Mouse (Mus musculus): ENCODE measurements around the gene Slc17a7. TPM values are rescaled to one million over a fixed set of nuclear protein-coding genes. Genes with fewer than 3 reads are reported as not detected.

Slc17a7 gene
- polyA plus RNA-seq, 1 experiment from 2014 or later, result 0.15 TPM

- Histone ChIP-seq H3K9me3 (no peaks in the 10 kb centered on the region), H3K4me2 (replicated peaks) (no peak overlapping the region), H3K27ac (no peak overlapping the region), H3K9ac (no peak overlapping the region), H3K36me3 (peaks cover 6% of the 10 kb centered on the region; the same call in 1 of the 2 replicates), H3K4me1 (replicated peaks) (peaks cover 7% of the 10 kb centered on the region), H3K27me3 (replicated peaks) (peaks cover 36% of the 10 kb centered on the region), H3K4me3 (replicated peaks) (no peak overlapping the region)
- WGBS, result 93% methylated on average over 3 of the region's 3 CpGs
- ATAC-seq, result no peak
Observed at GRCm38 (mm10) chr7:45160866-45161265, 2.9 kb upstream of the Slc17a7 start.

DNA sequence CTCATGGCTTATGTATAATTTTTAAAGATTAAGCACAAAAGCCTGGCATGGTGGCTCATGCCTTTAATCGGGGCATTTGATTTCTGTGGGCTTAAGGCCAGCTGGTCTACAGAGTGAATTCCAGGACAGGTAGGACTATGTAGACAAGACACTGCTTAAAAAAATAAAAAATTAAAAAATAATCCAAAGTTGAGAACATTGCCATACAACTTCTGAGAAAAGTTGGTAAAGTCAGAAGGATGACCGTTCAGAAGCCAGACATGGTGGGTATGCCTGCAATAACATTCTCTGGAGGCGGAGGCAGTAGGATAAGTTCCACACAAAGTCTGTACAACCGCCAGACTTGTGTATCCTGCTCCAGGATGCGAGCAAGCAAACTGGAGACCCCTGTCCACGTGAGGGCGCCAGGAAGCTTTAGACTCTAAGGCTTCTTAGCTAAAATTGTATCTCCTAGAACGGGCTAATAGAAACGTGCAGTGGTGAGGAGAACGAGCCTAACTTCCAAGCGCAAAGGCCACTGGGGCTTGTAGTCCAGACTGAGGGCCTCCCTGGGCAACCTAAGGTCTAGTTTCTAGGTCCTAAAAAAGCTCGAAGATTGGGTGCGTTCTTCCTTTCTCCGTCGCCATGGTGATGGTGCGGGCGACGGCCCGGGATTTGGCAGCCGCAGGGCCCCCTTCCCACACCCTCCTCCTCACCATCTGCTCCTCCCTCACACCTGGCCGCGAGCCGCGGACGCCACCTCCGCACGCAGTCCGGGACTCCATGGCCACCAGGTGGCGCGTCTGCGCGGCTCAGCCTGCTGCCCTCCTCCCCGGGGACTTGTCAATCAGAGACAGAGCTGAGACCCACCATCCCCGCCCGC is 1.9 kb upstream of the Slc17a7 start:
- Histone ChIP-seq H3K4me2 (replicated peaks) (peak overlapping the region; percentile 95), H3K4me3 (replicated peaks) (peak overlapping the region; percentile 46), H3K9me3 (no peaks in the 10 kb centered on the region), H3K9ac (no peak overlapping the region; the same call in 1 of the 2 replicates), H3K36me3 (peaks cover 6% of the 10 kb centered on the region; the same call in 1 of the 2 replicates), H3K27ac (no peak overlapping the region), H3K27me3 (replicated peaks) (peaks cover 44% of the 10 kb centered on the region), H3K4me1 (replicated peaks) (peaks cover 7% of the 10 kb centered on the region)
- peak; percentile 90 for ATAC-seq
- 4% methylated on average over 35 of the region's 35 CpGs for WGBS

- no peaks in the 10 kb centered on the region for H3K9me3 ChIP-seq
- peak overlapping the region; percentile 46 for H3K4me3 ChIP-seq (replicated peaks)
- ATAC-seq, result no peak; the same call in 1 of the 2 replicates
- peak overlapping the region; percentile 95 for H3K4me2 ChIP-seq (replicated peaks)
- H3K27me3 ChIP-seq (replicated peaks), result peaks cover 51% of the 10 kb centered on the region
- 26% methylated on average over 6 of the region's 6 CpGs for WGBS
- peaks cover 5% of the 10 kb centered on the region; the same call in 1 of the 2 replicates for H3K36me3 ChIP-seq
- H3K9ac ChIP-seq, result no peak overlapping the region; the same call in 1 of the 2 replicates
- H3K27ac ChIP-seq, result no peak overlapping the region
- H3K4me1 ChIP-seq (replicated peaks), result peaks cover 7% of the 10 kb centered on the region
Observed at GRCm38 (mm10) chr7:45162551-45162950, 1.2 kb upstream of the Slc17a7 start.

DNA sequence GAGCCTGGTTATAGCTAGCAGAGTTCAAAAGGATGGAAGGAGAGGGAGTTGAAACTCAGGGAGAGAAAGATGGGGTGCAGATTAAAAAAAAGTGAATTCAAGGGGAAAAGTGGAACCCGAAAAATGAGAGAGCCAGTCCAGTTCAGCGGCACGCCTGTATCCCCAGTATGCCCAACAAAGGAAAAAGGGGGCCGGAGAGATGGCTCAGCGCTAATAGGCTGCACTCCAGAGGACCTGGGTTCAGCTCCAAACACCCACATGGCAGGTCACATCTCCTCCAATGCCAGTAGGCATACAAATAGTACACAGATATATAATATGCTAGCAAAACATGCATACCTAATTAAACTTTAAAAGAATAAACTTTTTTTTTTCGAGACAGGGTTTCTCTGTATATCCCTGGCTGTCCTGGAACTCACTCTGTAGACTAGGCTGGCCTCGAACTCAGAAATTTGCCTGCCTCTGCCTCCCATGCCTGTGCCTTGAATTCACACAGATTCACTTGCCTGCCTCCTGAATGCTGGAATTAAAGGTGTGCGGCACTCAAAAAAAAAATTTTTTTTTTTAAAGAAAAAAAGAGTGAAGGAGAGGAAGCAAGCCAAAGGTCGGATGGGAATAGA is 643 bp upstream of the Slc17a7 start:
- no peak overlapping the region; the same call in 1 of the 2 replicates for H3K4me3 ChIP-seq (replicated peaks)
- 75% methylated on average over 9 of the region's 9 CpGs for WGBS

GRCm38 (mm10) chr7:45164833-45165232 is 1.1 kb downstream of the Slc17a7 start:
- Histone ChIP-seq H3K27me3 (replicated peaks) (peaks cover 73% of the 10 kb centered on the region), H3K27ac (no peak overlapping the region), H3K9ac (no peak overlapping the region), H3K4me1 (replicated peaks) (peaks cover 7% of the 10 kb centered on the region), H3K9me3 (peaks cover 5% of the 10 kb centered on the region; the same call in 1 of the 2 replicates), H3K36me3 (no peaks in the 10 kb centered on the region; the same call in 1 of the 2 replicates), H3K4me2 (replicated peaks) (no peak overlapping the region), H3K4me3 (replicated peaks) (no peak overlapping the region)
- ATAC-seq, result no peak
- 64% methylated on average over 5 of the region's 5 CpGs for WGBS

More for the DNA sequence above, 643 bp upstream of the Slc17a7 start:
- no peak overlapping the region for H3K9ac ChIP-seq
- peaks cover 7% of the 10 kb centered on the region for H3K4me1 ChIP-seq (replicated peaks)
- ATAC-seq, result no peak
- no peak overlapping the region for H3K27ac ChIP-seq
- peaks cover 3% of the 10 kb centered on the region; the same call in 1 of the 2 replicates for H3K36me3 ChIP-seq
- H3K27me3 ChIP-seq (replicated peaks), result peaks cover 56% of the 10 kb centered on the region
- H3K4me2 ChIP-seq (replicated peaks), result peak overlapping the region; percentile 95; the same call in 1 of the 2 replicates
- no peaks in the 10 kb centered on the region for H3K9me3 ChIP-seq

DNA sequence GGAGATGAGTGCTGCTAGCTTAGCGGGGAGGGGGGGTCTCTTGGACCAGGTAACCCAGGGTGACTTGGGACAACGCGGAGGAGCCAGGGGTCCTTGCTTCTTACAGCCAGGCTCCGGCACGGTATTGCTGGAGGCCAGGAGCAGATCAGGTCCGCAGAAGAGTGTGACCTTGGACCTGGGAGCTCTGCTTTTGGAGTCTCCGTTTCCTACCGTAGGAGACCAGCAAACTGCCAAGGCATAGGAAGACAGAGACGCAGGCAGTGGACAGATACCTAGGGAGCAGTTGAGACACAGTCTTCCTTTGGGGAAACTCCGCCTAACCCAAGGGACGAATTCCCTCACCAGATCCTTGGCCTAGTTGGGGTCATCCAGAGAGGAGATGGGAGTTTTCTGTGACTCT is 2.0 kb downstream of the Slc17a7 start:
- Histone ChIP-seq H3K36me3 (no peaks in the 10 kb centered on the region; the same call in 1 of the 2 replicates), H3K27me3 (replicated peaks) (peaks cover 76% of the 10 kb centered on the region), H3K9me3 (peaks cover 5% of the 10 kb centered on the region; the same call in 1 of the 2 replicates), H3K9ac (no peak overlapping the region), H3K4me3 (replicated peaks) (no peak overlapping the region), H3K4me2 (replicated peaks) (no peak overlapping the region), H3K4me1 (replicated peaks) (peaks cover 7% of the 10 kb centered on the region), H3K27ac (no peak overlapping the region)
- 51% methylated on average over 11 of the region's 11 CpGs for WGBS
- ATAC-seq, result no peak

DNA sequence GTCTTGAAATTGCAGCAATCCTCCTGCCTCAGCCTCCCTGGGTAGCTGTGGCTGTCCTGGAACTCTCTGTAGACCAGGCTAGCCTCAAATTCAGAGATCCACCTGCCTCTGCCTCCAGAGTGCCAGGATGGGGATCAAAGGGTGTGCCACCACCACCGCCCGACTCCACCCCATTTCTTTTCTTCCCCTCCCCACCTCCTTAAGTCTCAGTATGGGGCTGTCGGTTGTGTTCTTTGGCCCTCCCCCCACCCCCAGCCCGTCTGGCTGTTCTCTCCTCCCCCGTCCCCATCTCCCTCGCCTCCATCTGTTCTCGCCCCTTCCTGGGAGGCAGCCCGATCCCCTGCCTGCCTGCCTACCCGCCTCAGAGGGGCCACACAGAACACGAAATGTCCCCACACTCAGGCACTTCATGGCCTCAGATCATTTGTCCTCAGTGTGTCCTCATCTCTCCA is 3.2 kb downstream of the Slc17a7 start:
- no peak for ATAC-seq
- Histone ChIP-seq H3K27me3 (replicated peaks) (peaks cover 85% of the 10 kb centered on the region), H3K27ac (no peak overlapping the region), H3K4me3 (replicated peaks) (no peak overlapping the region), H3K4me2 (replicated peaks) (no peak overlapping the region), H3K36me3 (no peaks in the 10 kb centered on the region), H3K9ac (no peak overlapping the region), H3K9me3 (peaks cover 5% of the 10 kb centered on the region; the same call in 1 of the 2 replicates), H3K4me1 (replicated peaks) (peaks cover 7% of the 10 kb centered on the region)
- 27% methylated on average over 10 of the region's 10 CpGs for WGBS

DNA sequence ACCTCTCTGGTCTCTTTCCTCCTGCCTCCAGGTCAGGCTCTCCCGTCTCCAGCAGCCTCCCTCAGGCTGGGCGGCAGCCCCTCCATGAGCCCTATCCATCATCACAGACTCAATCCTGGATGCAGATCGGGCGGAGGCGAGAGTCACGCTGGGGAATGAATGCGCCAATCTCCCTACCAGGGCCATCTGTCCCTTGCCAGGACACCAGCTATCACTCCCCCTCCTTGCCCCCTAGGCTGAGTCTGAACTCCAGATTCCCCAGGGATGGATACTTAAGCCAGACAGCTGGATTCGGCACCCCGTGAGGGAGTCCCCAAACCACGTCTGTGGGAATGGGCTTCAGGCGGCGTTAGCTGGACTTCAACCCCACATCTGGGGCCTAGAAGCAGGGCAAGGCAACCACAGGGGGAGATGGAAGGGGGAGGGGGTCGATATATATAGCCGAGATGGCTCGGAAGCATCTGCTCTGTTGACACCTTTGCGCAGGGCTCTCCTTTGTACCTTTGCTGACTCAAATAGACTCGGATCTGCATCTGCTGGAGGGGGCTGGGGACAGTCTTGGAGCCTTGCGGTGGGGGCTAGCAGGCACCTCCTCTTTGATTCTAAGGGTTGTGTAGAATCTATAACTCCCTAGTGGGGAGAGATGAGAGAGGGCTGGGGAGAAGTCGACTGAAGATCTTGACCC is 4.2 kb downstream of the Slc17a7 start:
- ATAC-seq, result no peak
- Histone ChIP-seq H3K4me2 (replicated peaks) (no peak overlapping the region), H3K9me3 (peaks cover 5% of the 10 kb centered on the region; the same call in 1 of the 2 replicates), H3K4me1 (replicated peaks) (peaks cover 7% of the 10 kb centered on the region), H3K27ac (no peak overlapping the region), H3K27me3 (replicated peaks) (peaks cover 86% of the 10 kb centered on the region), H3K4me3 (replicated peaks) (no peak overlapping the region), H3K36me3 (no peaks in the 10 kb centered on the region), H3K9ac (no peak overlapping the region)
- WGBS, result 4% methylated on average over 19 of the region's 19 CpGs

- no peak for ATAC-seq
Observed at GRCm38 (mm10) chr7:45168656-45169055, 4.9 kb downstream of the Slc17a7 start.

GRCm38 (mm10) chr7:45169495-45169894 is 5.7 kb downstream of the Slc17a7 start:
- Histone ChIP-seq H3K27me3 (replicated peaks) (peaks cover 82% of the 10 kb centered on the region), H3K9ac (no peak overlapping the region), H3K36me3 (no peaks in the 10 kb centered on the region), H3K4me3 (replicated peaks) (no peak overlapping the region), H3K9me3 (peaks cover 5% of the 10 kb centered on the region; the same call in 1 of the 2 replicates), H3K4me2 (replicated peaks) (no peak overlapping the region), H3K27ac (no peak overlapping the region), H3K4me1 (replicated peaks) (no peaks in the 10 kb centered on the region)
- no peak for ATAC-seq
- 91% methylated on average over 3 of the region's 3 CpGs for WGBS

More at GRCm38 (mm10) chr7:45168656-45169055, 4.9 kb downstream of the Slc17a7 start:
- Histone ChIP-seq H3K4me2 (replicated peaks) (no peak overlapping the region), H3K4me1 (replicated peaks) (peaks cover 5% of the 10 kb centered on the region), H3K9me3 (peaks cover 5% of the 10 kb centered on the region; the same call in 1 of the 2 replicates), H3K36me3 (no peaks in the 10 kb centered on the region), H3K27ac (no peak overlapping the region), H3K27me3 (replicated peaks) (peaks cover 83% of the 10 kb centered on the region), H3K4me3 (replicated peaks) (no peak overlapping the region), H3K9ac (no peak overlapping the region)
- WGBS, result 8% methylated on average over 24 of the region's 24 CpGs

- Histone ChIP-seq H3K27me3 (replicated peaks) (peaks cover 85% of the 10 kb centered on the region), H3K9ac (no peak overlapping the region), H3K4me3 (replicated peaks) (no peak overlapping the region), H3K4me2 (replicated peaks) (no peak overlapping the region), H3K27ac (no peak overlapping the region), H3K4me1 (replicated peaks) (peaks cover 10% of the 10 kb centered on the region; the same call in 1 of the 2 replicates), H3K9me3 (peaks cover 5% of the 10 kb centered on the region; the same call in 1 of the 2 replicates), H3K36me3 (no peaks in the 10 kb centered on the region)
- no peak for ATAC-seq
- 54% methylated on average over 7 of the region's 7 CpGs for WGBS
Observed at GRCm38 (mm10) chr7:45172974-45173373, 9.2 kb downstream of the Slc17a7 start.

Measured in intestine, embryonic 15.5 days (tissue).